Mouse (Mus musculus): ENCODE measurements around the gene Exosc2.

DNA sequence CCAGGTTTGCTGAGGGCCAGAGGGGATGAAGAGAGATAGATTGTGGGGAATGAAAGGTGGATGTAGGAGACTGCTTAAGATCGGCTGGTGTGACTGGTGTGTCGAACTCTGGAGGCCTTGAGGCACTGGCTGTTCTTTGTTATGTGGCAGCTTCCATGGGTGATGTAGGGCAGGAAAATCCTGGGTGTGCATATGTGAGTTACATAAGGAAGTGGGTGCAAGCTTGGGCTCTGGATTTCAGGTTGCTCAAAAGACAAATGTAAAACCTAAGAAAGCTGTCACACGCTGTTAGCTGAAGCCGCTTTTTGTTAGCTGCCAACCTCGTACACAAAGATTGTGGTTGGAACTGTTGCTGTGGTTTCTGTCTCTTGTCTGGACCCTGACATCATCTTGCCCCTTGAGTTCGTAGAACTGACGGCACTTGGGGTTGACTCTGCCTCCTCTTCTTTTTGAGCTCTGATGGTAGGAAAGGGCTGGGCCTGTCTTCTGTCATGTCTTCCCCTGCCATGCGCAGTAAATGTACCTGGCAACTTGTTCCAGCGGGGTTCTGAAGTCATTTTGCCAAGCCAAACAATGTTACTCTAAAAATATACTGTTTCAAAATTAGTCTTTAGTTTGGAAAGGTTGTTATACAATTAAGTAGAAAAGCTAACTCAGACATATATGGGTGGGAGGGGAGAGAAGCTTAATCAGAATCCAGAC, 57.2 kb downstream of the Exosc2 start:
- TF ChIP-seq CTCF (IDR thresholded peaks at IDR 0.05; ENCODE audit: low read depth, low read length) (no peak), GATA1 (IDR thresholded peaks at IDR 0.05; ENCODE audit: borderline replicate concordance, low read length) (no peak), TAL1 (conservative IDR thresholded peaks at IDR 0.05; ENCODE audit: low read depth, low read length) (no peak), GATA2 (IDR thresholded peaks at IDR 0.05; ENCODE audit: borderline replicate concordance, low read depth, low read length) (no peak), POLR2AphosphoS5 (IDR thresholded peaks at IDR 0.05; ENCODE audit: insufficient replicate concordance, low read depth, low read length) (no peak)

Measured in G1E (cell line).